Mouse (Mus musculus) stomach, postnatal 0 days (tissue): ENCODE data around the gene Shroom3. TPM values are rescaled to one million over a fixed set of nuclear protein-coding genes. Genes with fewer than 3 reads are reported as not detected.

Experiments used
- ATAC-seq: fragments of 200-750 bp; cut with Nextera tagmentation; 2 replicates; pipeline ENCODE4 v1.8.0; 2017; ENCODE audit not compliant: low FRiP score, low TSS enrichment
- DNase-seq: peaks from one replicate; pipeline ENCODE4 v3.0.0-alpha.2; 2016; ENCODE audit warnings: low spot score
- H3K27ac ChIP-seq: fragments of 300-500 bp; sonication (generic); replicated peaks from 2 replicates; pipeline ENCODE4 v1.5.1; 2014; ENCODE audit warnings: mild to moderate bottlenecking, control low read depth
- H3K27me3 ChIP-seq: fragments of 300-500 bp; sonication (generic); 2 replicates; pipeline ENCODE4 v1.6.1; 2014; ENCODE audit warnings: low read length; ENCODE audit not compliant: control insufficient read depth, insufficient read depth
- H3K36me3 ChIP-seq: fragments of 300-500 bp; sonication (generic); 2 replicates; pipeline ENCODE4 v1.6.1; 2014; ENCODE audit warnings: low read length, mixed read lengths; ENCODE audit not compliant: control insufficient read depth, insufficient read depth
- H3K4me1 ChIP-seq: fragments of 300-500 bp; sonication (generic); replicated peaks from 2 replicates; pipeline ENCODE4 v1.6.1; 2014; ENCODE audit warnings: antibody characterized with exemption; ENCODE audit not compliant: control insufficient read depth, insufficient read depth
- H3K4me2 ChIP-seq: fragments of 300-500 bp; sonication (generic); replicated peaks from 2 replicates; pipeline ENCODE4 v1.6.1; 2014; ENCODE audit warnings: low read depth, mild to moderate bottlenecking, control low read depth, moderate library complexity
- H3K4me3 ChIP-seq: fragments of 300-500 bp; sonication (generic); 2 replicates; pipeline ENCODE4 v1.5.1; 2014; ENCODE audit warnings: low read depth, low read length, control low read depth
- H3K9ac ChIP-seq: fragments of 300-500 bp; sonication (generic); 2 replicates; pipeline ENCODE4 v1.6.1; 2014; ENCODE audit warnings: mild to moderate bottlenecking, low read length, control low read depth, mixed read lengths
- H3K9me3 ChIP-seq: fragments of 300-500 bp; sonication (generic); 2 replicates; pipeline ENCODE4 v1.6.1; 2016; ENCODE audit warnings: low read length; ENCODE audit not compliant: control insufficient read depth
- CTCF ChIP-seq: IDR thresholded peaks from 2 replicates; pipeline ENCODE4 v1.5.1; 2016; ENCODE audit warnings: antibody characterized with exemption, low read depth, mild to moderate bottlenecking, moderate library complexity
- EP300 ChIP-seq: optimal IDR thresholded peaks from 2 replicates; pipeline ENCODE3; 2016; ENCODE audit warnings: antibody characterized with exemption
- WGBS: fragments of 180-500 bp; shearing (Covaris S2); extraction: QIAGEN DNeasy Blood & Tissue Kit; methylation state at CpG from one replicate; pipeline ENCODE4 v1.1.7; 2014; 5-methylcytosine and 5-hydroxymethylcytosine counted together
- polyA plus RNA-seq: library from polyadenylated mRNA; unstranded; fragments of >200 nt; fragmentation: Nextera tagmentation; extraction: Ambion mirVana; gene quantifications from 2 replicates; pipeline ENCODE4 v1.2.1, GENCODE M21; 2015

The Shroom3 gene
- polyA plus RNA-seq, 1 experiment from 2014 or later, result 11.4 TPM

DNA sequence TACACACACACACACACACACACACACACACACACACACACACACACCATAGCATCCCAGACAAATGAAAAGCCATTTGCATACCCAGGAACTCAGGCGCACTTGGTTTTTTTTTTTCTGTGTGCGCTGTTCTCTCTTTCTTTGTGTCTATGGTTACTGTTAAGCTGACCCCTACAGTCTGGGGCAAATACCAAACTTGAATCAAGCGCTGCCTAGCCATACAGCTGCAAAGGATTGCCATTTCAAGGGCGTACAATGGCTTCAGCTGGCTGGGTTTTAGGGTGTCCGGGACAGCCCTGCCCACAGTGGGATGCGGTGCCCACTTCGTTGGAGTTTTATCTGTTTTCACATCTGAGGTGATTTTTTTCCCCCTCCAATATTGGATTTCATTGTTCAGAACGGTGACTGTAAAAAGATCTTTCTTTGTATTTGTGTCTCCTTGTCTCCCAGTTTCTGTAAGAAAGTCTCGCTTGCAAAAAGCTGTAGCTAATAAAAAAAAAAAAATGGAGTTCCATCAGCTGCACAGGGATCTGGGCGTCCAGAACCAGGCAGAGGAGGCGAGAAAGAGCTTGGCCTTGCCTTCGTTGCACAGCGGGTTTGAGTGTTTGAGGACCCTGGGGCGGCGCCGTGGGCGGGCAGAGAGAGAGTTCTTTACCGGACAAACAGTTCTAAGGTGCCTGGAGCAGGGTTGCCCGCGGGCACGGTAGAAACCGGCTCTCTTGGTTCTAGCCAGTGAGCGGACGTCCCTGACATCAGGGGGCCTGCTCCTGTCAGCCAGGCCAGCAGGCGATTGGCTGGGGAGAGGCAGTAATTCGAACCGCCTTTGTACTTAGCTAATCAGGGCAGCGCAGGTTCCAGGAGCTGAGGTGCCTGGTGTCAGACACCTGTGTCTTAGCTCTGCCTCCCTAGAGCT, 125.5 kb downstream of the Shroom3 start:
- DNase-seq (peak; percentile 93), ATAC-seq (peak; percentile 97)
- no peaks in the 10 kb centered on the region for H3K27me3 ChIP-seq
- 14% methylated on average over 28 of the region's 28 CpGs for WGBS
- no peaks in the 10 kb centered on the region for H3K36me3 ChIP-seq
- peaks cover 5% of the 10 kb centered on the region; the same call in 1 of the 2 replicates for H3K4me1 ChIP-seq
- TF ChIP-seq CTCF (0 out of 2 replicates have a peak, but pooled peaks have one; percentile 3), EP300 (no peak)
- peak overlapping the region; percentile 35; the same call in 1 of the 2 replicates for H3K9ac ChIP-seq
- peak overlapping the region; percentile 69 for H3K27ac ChIP-seq
- H3K9me3 ChIP-seq, result no peaks in the 10 kb centered on the region
- H3K4me3 ChIP-seq, result peak overlapping the region; percentile 33
- peak overlapping the region; percentile 42 for H3K4me2 ChIP-seq

DNA sequence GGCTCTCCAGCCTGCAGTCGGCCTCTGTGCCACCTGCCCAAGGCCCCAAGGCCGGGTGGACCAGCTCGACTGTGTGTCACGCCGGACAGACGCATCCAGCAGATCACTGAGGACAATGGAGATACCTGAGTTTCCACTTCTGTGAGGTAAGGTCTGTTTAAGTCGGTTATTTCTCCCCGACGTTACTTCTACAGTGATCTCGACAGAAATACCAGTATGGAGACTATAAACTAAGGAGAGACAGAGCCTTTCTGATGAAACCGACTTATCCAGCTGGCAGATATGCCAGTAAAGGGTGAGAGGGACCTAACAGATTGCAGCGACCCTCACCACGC, 126.1 kb downstream of the Shroom3 start:
- no peak for ATAC-seq
- 34% methylated on average over 13 of the region's 13 CpGs for WGBS

DNA sequence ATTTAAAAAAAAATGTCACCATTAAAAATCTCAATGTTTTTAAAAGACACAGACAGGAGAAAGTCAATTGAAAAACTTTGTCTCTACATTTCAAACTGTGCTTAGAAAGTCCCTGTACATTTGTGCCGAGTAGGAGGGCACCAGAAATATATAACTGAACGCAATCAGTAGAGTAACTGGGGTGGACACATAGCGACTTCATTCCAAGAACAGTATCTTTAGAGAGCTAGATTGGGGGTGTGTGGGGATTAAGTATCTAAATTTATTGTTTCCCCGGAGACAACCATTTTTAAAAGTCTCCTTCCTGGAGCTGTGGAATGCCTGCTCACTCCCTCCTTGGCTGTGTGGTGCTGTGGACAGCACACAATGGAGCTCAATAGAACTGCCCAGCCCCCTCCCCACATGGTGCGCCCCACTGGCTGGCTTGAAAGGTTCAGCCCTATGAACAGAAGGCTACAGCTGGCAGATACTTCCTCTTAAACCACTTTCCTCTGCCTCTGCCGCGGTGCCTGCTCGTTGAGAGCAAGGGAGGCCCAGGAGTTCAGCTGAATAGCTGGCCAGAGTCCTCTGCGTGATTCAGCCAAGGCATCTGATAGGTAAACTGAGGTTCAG, 127.8 kb downstream of the Shroom3 start:
- 19% methylated on average over 9 of the region's 9 CpGs for WGBS
- peak; percentile 52 for DNase-seq
- ATAC-seq, result no peak

More for the DNA sequence above, 126.1 kb downstream of the Shroom3 start:
- Histone ChIP-seq H3K27me3 (no peaks in the 10 kb centered on the region), H3K27ac (peak overlapping the region; percentile 69), H3K9ac (peak overlapping the region; percentile 35), H3K36me3 (no peaks in the 10 kb centered on the region), H3K4me3 (peak overlapping the region; percentile 33), H3K4me2 (peak overlapping the region; percentile 42), H3K9me3 (no peaks in the 10 kb centered on the region), H3K4me1 (peaks cover 5% of the 10 kb centered on the region; the same call in 1 of the 2 replicates)
- DNase-seq, result no peak
- no peak for TF ChIP-seq CTCF
- TF ChIP-seq EP300, result no peak

DNA sequence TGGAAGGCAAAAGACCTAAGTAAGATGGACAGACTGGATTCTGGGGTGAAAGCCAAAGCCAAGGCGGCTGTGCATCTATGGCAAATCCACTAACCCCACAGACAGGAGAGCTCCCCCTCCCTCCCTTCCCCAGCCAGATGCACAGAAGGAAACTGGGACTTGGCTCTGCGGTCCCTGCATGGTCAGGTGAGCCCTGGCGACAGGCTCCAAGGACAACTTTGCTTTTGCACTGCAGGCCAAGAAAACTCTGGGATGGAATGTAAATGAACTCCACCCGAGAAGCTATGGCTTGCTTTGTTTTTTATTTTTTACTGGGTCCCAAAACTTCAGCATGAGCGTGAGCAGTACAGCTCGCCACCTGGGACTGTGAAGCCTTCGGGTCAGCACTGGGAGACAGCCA, 128.5 kb downstream of the Shroom3 start:
- Histone ChIP-seq H3K36me3 (no peaks in the 10 kb centered on the region), H3K9ac (no peak overlapping the region), H3K27me3 (no peaks in the 10 kb centered on the region), H3K4me2 (peak overlapping the region; percentile 32; the same call in 1 of the 2 replicates), H3K9me3 (no peaks in the 10 kb centered on the region), H3K4me3 (no peak overlapping the region), H3K4me1 (peaks cover 5% of the 10 kb centered on the region; the same call in 1 of the 2 replicates), H3K27ac (0 out of 2 replicates have a peak overlapping the region, but pooled peaks have one; percentile 63)
- 45% methylated on average over 7 of the region's 7 CpGs for WGBS
- DNase-seq (no peak), ATAC-seq (no peak)
- TF ChIP-seq CTCF (no peak), EP300 (no peak)

More for the DNA sequence above, 127.8 kb downstream of the Shroom3 start:
- no peaks in the 10 kb centered on the region for H3K36me3 ChIP-seq
- no peaks in the 10 kb centered on the region for H3K27me3 ChIP-seq
- peaks cover 5% of the 10 kb centered on the region; the same call in 1 of the 2 replicates for H3K4me1 ChIP-seq
- no peak for TF ChIP-seq CTCF
- TF ChIP-seq EP300, result no peak
- 0 out of 2 replicates have a peak overlapping the region, but pooled peaks have one; percentile 8 for H3K4me3 ChIP-seq
- H3K9ac ChIP-seq, result peak overlapping the region; percentile 27; the same call in 1 of the 2 replicates
- no peaks in the 10 kb centered on the region for H3K9me3 ChIP-seq
- peak overlapping the region; percentile 42 for H3K4me2 ChIP-seq
- peak overlapping the region; percentile 49; the same call in 1 of the 2 replicates for H3K27ac ChIP-seq

DNA sequence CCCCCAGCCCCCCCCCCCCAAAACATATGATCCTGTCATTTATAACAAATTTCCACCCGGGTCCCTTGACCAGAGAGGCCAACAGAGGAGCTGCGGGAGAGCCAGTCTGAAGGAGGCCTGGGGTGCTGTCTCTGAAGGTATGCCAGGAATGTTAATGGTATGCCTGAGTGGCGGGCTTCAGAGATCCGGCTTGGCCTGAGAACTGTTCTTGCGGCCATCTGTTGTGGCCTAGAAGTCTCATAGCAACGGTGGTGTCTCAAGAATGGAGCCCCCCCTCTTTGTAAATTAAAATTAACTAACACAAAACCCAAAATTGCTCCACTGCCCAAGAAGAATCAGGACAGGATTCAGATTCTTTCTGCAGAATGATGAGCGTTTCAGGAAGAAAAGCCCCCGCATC, 129.7 kb downstream of the Shroom3 start:
- H3K27ac ChIP-seq, result no peak overlapping the region
- ATAC-seq, result no peak; the same call in 1 of the 2 replicates

More for the DNA sequence above, 129.7 kb downstream of the Shroom3 start:
- H3K9me3 ChIP-seq, result no peaks in the 10 kb centered on the region
- peaks cover 7% of the 10 kb centered on the region; the same call in 1 of the 2 replicates for H3K4me1 ChIP-seq
- no peak overlapping the region for H3K4me3 ChIP-seq
- no peak overlapping the region; the same call in 1 of the 2 replicates for H3K4me2 ChIP-seq
- H3K9ac ChIP-seq, result no peak overlapping the region
- no peak for DNase-seq
- no peaks in the 10 kb centered on the region for H3K27me3 ChIP-seq
- H3K36me3 ChIP-seq, result no peaks in the 10 kb centered on the region
- WGBS, result 24% methylated on average over 8 of the region's 8 CpGs
- no peak for TF ChIP-seq EP300
- no peak for TF ChIP-seq CTCF
